Mouse (Mus musculus) bone marrow macrophage, adult 2 months (primary cell): ENCODE measurements around the gene Frmd8.

ENCODE experiments used
- CTCF ChIP-seq: IDR thresholded peaks from 2 replicates; pipeline ENCODE4 v1.5.1; 2012; ENCODE audit warnings: low read depth, mild to moderate bottlenecking, low read length, moderate library complexity
- POLR2A ChIP-seq: IDR thresholded peaks from 2 replicates; pipeline ENCODE4 v1.6.1; 2012; ENCODE audit warnings: mild to moderate bottlenecking, low read depth, low read length, borderline replicate concordance

DNA sequence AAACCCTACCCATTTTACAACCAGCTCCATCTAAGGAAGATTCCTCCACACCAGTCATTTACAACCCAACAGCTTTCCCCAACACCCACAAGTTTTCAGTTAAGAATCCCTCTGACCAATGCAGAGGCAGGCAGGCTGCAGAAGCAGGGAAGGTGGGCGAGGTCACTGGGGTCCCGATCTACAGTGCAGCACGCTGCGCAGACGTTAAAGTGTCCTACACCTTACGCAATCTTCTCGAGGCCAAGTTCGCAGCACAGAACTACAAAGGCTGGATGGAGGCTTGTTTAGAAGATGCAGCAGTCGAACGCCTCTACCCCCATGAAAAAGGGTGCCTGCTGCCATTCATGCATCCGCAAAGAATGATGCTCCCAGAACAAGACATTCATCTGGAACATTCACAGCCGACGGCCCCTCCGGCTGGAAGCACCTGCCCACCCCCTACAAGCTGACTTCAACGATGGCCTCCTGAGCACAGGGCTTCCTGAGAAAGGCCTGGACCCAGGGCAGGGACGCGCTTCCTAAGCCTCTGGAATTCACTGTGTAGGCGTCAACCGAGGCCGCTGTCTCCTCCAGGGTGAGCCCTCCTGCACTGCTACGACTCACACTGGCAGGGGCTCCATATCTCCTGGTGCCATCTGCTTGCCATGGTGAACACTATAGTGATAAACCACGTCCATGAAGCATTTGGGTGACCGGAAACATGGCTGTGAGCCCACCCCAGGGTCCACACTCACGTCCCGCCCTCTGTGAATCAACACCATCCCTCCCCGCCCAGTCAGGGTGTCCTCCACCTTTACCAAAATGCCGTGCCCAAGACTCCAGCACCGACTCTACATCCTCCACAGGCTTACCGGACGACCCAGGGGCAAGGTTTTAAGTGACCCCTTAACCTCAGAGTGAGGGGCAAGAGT, 31.0 kb downstream of the Frmd8 start:
- no peak for TF ChIP-seq CTCF
- TF ChIP-seq POLR2A = peak; percentile 75; the same call in 1 of the 2 replicates
